Mouse (Mus musculus): Measurements from ENCODE around the gene Cacng3. TPM values are rescaled to one million over a fixed set of nuclear protein-coding genes. Genes with fewer than 3 reads are reported as not detected.

Cacng3 gene
- 0.07 and 0.46 TPM in 2 replicates for polyA plus RNA-seq (2016; fragmentation: Nextera tagmentation; extraction: Ambion mirVana)

DNA sequence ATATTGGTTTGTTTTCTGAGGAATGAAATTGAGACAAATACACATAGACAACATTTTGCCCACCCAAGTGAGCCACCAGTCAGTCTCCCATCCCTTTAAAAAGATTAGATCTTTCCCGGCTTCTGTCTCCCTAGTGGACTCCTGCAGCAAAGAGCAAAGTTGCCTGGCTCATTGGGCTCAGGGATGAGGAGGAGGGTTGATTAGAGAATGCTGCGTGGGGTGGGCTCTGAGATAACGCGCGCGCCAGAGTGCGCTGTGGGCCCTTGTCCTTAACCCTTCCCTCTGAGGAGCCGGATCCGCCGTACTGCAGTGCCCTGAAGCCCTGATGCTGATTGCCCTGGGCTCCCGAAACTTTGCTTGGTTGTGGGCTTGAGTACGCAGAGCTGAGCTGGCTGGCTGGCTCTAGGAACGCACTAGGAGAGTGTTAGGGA is at the start of gene Cacng3:
Gene Cacng3 (plus strand): TSS at position 51 of the 431 bp plus-strand sequence.
- Histone ChIP-seq H3K36me3 (replicated peaks) (no peaks in the 10 kb centered on the region), H3K27me3 (ENCODE audit: poor library complexity, severe bottlenecking) (peaks cover 24% of the 10 kb centered on the region), H3K4me3 (peak within 1 kb of the TSS; percentile 31), H3K27ac (no peak within 1 kb of the TSS), H3K9me3 (no peaks in the 10 kb centered on the region), H3K4me1 (peaks cover 4% of the 10 kb centered on the region)
- no peak for DNase-seq (ENCODE audit: extremely low spot score, low spot score)
- 9% methylated on average over 13 of the region's 13 CpGs for WGBS

DNA sequence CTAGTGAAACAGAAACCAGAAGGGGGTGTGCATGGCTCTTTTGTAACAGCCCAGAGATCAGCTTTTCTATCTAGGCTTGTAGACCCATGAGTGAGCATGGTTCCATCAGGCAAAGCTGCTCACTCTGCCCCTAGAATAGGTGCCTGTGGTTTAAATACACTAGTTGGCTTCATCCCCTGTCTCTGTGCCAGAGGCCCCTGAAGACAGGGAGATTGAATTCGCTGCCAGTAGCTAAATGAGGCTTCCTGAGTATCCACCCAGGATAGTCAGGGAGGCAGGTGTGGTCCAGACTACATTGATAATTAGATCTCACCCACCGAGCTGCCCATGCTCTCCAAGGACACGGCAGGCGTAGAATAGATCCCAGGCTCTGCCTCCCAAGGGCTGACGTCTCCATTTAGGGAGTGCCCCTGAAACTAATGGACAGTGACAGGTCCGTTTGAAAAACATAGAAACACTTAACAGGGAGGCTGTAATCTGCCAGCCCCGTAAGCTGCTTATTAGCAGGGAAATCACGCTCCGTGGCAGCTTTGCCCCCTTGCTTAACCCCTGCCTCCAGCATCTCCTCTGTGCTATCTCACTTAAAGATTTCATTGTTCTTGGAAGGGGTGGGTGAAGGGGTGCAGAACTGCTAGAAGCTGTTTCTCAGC is 48.0 kb upstream of the Cacng3 start:
- Histone ChIP-seq H3K9me3 (no peaks in the 10 kb centered on the region), H3K36me3 (replicated peaks) (no peaks in the 10 kb centered on the region), H3K4me3 (no peak overlapping the region), H3K27me3 (ENCODE audit: poor library complexity, severe bottlenecking) (no peaks in the 10 kb centered on the region), H3K27ac (no peak overlapping the region; the same call in 1 of the 2 replicates), H3K4me1 (peaks cover 16% of the 10 kb centered on the region)
- DNase-seq (ENCODE audit: extremely low spot score, low spot score): no peak
- WGBS: 36% methylated on average over 9 of the region's 9 CpGs

DNA sequence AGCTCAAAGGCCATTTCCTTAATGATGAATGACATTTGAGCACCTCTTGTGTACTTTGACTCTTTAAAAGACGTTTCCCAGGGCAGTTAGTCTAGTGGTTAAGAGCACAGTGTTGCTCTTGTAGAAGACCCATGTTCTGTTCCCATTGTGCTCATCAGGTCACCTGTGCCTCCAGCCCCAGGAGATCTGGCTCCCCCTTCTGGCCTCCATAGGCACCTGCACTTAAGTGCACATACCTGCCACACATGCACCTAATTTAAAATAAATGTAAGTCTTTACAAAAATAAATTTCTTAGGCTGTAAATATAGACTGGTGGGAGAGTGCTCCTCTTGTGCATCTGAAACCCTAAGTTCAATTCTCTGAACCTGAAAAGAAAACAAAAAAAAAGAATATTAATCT is 46.5 kb upstream of the Cacng3 start:
- H3K9me3 ChIP-seq: no peaks in the 10 kb centered on the region
- no peak overlapping the region for H3K4me3 ChIP-seq
- no peaks in the 10 kb centered on the region for H3K27me3 ChIP-seq (ENCODE audit: poor library complexity, severe bottlenecking)
- H3K27ac ChIP-seq: no peak overlapping the region
- WGBS: 67% methylated on average over 1 of the region's 1 CpGs
- H3K36me3 ChIP-seq (replicated peaks): no peaks in the 10 kb centered on the region
- no peak for DNase-seq (ENCODE audit: extremely low spot score, low spot score)
- peaks cover 12% of the 10 kb centered on the region for H3K4me1 ChIP-seq

DNA sequence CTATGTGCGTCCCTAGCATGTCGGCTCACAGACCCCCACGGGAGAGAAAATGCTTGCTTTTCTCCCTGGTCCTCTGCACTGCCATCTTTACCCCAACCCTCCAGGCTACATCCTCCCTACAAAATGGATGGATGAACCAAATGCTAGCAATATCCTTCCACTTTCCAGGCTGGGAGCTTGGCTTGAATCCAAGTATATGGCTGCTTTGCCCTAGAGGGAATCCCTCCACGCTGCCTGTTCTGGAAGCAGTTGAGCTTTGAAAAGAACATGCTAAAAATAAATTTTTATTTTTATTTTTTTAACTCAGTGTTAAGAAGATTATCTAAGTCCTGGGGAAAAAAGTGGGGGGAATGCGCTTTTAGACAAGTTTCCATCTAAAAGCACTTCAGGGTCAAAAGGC is 42.2 kb upstream of the Cacng3 start:
- no peak for DNase-seq (ENCODE audit: extremely low spot score, low spot score)
- no peaks in the 10 kb centered on the region for H3K9me3 ChIP-seq
- WGBS: 95% methylated on average over 5 of the region's 5 CpGs
- 0 out of 2 replicates have a peak, but pooled peaks cover 5% of the 10 kb centered on the region for H3K4me1 ChIP-seq
- H3K36me3 ChIP-seq (replicated peaks): no peaks in the 10 kb centered on the region
- H3K27me3 ChIP-seq (ENCODE audit: poor library complexity, severe bottlenecking): no peaks in the 10 kb centered on the region
- no peak overlapping the region for H3K27ac ChIP-seq
- no peak overlapping the region for H3K4me3 ChIP-seq

DNA sequence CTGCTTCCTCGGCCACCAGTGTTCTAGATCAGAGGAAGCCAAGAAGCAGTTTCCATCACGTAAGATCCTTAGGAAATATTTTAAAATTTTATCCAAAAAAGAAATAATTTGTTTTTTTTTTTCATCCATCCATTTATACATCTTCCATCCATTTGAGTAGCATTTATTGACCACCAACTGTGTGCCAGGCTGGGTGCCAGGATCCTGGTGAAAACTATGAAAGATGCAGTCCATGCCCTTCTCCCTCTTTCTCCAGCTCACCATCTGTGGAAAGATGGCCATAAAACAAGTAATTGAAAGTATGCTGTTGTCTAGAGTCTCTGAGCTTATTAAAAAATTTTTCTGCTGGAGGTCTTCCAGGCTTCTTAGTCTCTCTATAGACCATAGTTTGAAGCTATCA is 39.9 kb upstream of the Cacng3 start:
- no peak for DNase-seq (ENCODE audit: extremely low spot score, low spot score)

DNA sequence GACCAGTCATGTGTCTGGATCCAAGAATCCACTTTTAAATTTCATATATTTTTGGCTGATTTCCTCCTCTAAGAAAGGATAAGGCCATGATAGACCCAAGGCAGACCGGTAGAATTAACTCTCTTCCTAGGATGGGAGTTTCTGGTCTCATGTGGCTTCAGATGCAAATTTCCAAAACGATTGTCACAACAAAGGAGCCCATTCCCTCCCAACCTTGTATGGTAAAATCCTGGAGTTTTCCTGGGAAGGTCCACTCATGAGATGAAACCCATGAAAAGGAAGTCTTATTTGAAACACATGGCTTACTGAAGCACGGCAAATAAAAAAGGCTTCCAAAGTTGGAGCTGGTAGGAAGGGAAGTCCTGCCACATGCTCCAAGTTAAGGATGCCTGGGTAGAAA is 39.1 kb upstream of the Cacng3 start:
- Histone ChIP-seq H3K36me3 (replicated peaks) (no peaks in the 10 kb centered on the region), H3K9me3 (no peaks in the 10 kb centered on the region), H3K4me3 (no peak overlapping the region), H3K27ac (no peak overlapping the region), H3K4me1 (0 out of 2 replicates have a peak, but pooled peaks cover 4% of the 10 kb centered on the region), H3K27me3 (ENCODE audit: poor library complexity, severe bottlenecking) (no peaks in the 10 kb centered on the region)
- no peak for DNase-seq (ENCODE audit: extremely low spot score, low spot score)
- 71% methylated on average over 3 of the region's 3 CpGs for WGBS

More for the DNA sequence above, 39.9 kb upstream of the Cacng3 start:
- H3K27ac ChIP-seq: no peak overlapping the region
- WGBS: 94% methylated on average over 2 of the region's 2 CpGs
- no peaks in the 10 kb centered on the region for H3K9me3 ChIP-seq
- no peaks in the 10 kb centered on the region for H3K27me3 ChIP-seq (ENCODE audit: poor library complexity, severe bottlenecking)
- H3K4me1 ChIP-seq: 0 out of 2 replicates have a peak, but pooled peaks cover 4% of the 10 kb centered on the region
- H3K36me3 ChIP-seq (replicated peaks): no peaks in the 10 kb centered on the region
- no peak overlapping the region for H3K4me3 ChIP-seq

DNA sequence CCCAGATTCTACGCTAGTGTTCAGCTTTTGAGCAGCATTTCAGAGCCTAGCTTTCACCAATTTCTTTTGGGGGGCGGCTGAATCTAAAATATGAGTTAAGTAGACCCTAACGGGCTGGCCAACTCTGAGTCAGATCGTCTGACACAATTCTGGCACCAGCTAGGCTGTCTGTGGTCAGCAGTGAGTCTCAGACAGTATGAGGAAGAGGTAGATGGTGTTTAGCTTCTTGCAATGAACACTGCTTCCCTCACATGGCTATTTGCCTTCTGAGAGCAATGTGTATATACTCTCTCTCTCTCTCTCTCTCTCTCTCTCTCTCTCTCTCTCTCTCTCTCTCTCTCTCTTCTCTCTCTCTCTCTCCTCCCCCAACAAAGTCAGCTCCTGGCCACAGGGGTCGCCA is 37.3 kb upstream of the Cacng3 start:
- Histone ChIP-seq H3K36me3 (replicated peaks) (no peaks in the 10 kb centered on the region), H3K27ac (no peak overlapping the region), H3K4me3 (no peak overlapping the region), H3K27me3 (ENCODE audit: poor library complexity, severe bottlenecking) (no peaks in the 10 kb centered on the region), H3K9me3 (no peaks in the 10 kb centered on the region), H3K4me1 (0 out of 2 replicates have a peak, but pooled peaks cover 4% of the 10 kb centered on the region)
- WGBS: 81% methylated on average over 5 of the region's 5 CpGs
- DNase-seq (ENCODE audit: extremely low spot score, low spot score): no peak

DNA sequence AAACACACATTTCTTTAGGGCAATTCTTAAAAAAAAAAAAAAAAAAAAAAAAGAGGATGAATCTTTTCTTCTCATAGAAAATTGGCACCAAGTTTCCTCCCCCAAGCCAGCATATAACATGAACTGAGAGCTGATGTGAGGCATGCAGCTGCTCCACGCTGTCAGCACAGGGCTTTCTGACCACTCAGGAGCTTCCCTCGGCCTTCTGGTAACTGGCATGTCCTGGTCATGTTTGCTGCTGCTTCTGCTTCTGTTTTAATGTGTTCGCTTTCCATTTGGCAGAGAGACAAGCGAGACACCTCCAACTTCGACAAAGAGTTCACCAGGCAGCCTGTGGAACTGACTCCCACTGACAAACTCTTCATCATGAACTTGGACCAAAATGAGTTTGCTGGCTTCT is 36.8 kb upstream of the Cacng3 start:
- Histone ChIP-seq H3K4me3 (no peak overlapping the region), H3K27ac (no peak overlapping the region), H3K36me3 (replicated peaks) (no peaks in the 10 kb centered on the region), H3K9me3 (no peaks in the 10 kb centered on the region), H3K27me3 (ENCODE audit: poor library complexity, severe bottlenecking) (no peaks in the 10 kb centered on the region), H3K4me1 (0 out of 2 replicates have a peak, but pooled peaks cover 4% of the 10 kb centered on the region)
- no peak for DNase-seq (ENCODE audit: extremely low spot score, low spot score)
- 90% methylated on average over 5 of the region's 5 CpGs for WGBS

DNA sequence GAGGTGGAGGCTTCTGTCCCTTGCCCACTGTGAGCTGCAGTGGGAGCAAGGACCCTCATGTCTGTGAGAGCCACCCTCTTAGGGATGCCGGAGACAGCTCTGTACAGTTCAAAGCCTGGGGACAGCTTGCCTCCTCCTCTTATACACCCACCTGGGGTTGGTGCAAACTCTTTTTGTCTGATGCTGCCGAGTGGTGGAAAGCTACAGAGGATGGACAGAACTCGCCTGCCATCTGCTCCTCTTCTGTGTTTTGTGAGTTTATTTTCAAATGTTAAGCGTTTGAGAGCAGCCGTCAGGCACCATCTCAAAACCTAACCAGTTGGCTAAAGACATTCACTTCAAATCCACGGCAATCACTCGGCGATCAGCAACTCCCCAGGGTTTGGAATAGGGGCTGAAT is 26.6 kb upstream of the Cacng3 start:
- H3K4me1 ChIP-seq: no peaks in the 10 kb centered on the region
- 92% methylated on average over 8 of the region's 8 CpGs for WGBS
- no peak for DNase-seq (ENCODE audit: extremely low spot score, low spot score)
- H3K27ac ChIP-seq: no peak overlapping the region
- no peaks in the 10 kb centered on the region for H3K9me3 ChIP-seq
- H3K36me3 ChIP-seq (replicated peaks): no peaks in the 10 kb centered on the region
- no peaks in the 10 kb centered on the region for H3K27me3 ChIP-seq (ENCODE audit: poor library complexity, severe bottlenecking)
- H3K4me3 ChIP-seq: no peak overlapping the region

DNA sequence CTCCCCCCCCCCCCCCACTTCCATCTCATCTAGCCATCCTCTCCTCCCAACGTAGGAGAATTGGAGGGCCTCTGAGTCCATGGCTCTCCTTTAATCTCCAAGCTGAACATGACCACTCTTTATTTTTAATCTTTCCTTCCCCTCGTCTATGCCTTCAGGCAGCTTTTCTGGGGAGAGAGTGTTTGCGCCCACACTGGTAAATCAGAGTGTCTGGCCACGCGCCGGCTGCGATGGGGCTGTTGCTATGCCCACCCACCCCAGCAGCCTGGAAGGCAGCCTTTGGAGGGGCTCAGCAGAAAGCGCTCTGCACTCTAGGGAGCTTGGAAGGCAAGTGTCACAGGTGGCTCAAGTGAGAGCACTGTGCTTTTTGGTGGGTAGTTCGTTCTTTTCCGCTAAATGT is 21.0 kb upstream of the Cacng3 start:
- H3K27me3 ChIP-seq (ENCODE audit: poor library complexity, severe bottlenecking): no peaks in the 10 kb centered on the region
- WGBS: 83% methylated on average over 10 of the region's 10 CpGs

DNA sequence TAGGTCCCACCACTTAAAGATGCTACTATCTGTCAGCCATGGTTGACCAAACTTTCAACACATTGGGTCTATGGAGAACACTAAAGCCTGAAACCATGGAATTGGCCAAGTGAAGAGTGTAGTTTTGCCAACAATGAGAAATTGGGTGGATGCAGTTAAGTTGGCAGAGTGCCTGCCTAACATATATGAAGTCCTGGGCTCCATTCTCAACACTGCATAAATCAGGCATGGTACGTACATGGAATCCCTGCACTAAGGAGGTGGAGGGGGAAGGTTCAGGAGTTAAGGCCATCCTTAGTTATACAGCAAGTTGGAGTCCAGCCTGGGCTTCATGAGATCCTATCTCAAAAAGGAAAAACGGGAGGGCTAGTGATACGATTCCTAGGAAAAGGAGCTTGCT is 17.8 kb upstream of the Cacng3 start:
- 89% methylated on average over 3 of the region's 3 CpGs for WGBS
- H3K27ac ChIP-seq: no peak overlapping the region
- no peak overlapping the region for H3K4me3 ChIP-seq
- H3K9me3 ChIP-seq: no peaks in the 10 kb centered on the region
- no peak for DNase-seq (ENCODE audit: extremely low spot score, low spot score)
- H3K4me1 ChIP-seq: no peaks in the 10 kb centered on the region
- no peaks in the 10 kb centered on the region for H3K36me3 ChIP-seq (replicated peaks)
- no peaks in the 10 kb centered on the region for H3K27me3 ChIP-seq (ENCODE audit: poor library complexity, severe bottlenecking)

More for the DNA sequence above, 21.0 kb upstream of the Cacng3 start:
- no peaks in the 10 kb centered on the region for H3K36me3 ChIP-seq (replicated peaks)
- H3K4me3 ChIP-seq: no peak overlapping the region
- no peaks in the 10 kb centered on the region for H3K4me1 ChIP-seq
- DNase-seq (ENCODE audit: extremely low spot score, low spot score): no peak
- H3K27ac ChIP-seq: no peak overlapping the region
- H3K9me3 ChIP-seq: no peaks in the 10 kb centered on the region

DNA sequence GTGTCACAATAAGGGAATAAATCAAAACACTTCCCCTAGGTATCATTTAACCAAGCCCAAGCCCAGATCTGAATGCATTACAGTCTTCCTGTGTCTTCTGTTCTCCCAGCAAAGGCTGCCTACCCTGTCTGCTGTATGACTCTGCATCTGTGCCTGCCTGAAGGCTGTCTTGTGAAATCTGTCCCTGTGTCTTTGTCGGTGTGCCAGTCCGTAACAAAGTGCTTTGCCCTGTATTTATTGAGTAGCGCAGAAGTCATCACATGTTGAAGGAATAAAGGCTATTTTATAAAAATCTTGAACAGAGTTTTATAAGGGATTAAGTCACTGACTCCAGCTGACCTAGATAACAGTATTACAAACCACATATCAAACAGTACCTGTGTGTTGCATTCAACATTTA is 13.6 kb upstream of the Cacng3 start:
- 89% methylated on average over 3 of the region's 3 CpGs for WGBS
- Histone ChIP-seq H3K27me3 (ENCODE audit: poor library complexity, severe bottlenecking) (no peaks in the 10 kb centered on the region), H3K36me3 (replicated peaks) (no peaks in the 10 kb centered on the region), H3K4me3 (no peak overlapping the region), H3K4me1 (no peaks in the 10 kb centered on the region), H3K27ac (no peak overlapping the region), H3K9me3 (no peaks in the 10 kb centered on the region)
- no peak for DNase-seq (ENCODE audit: extremely low spot score, low spot score)

DNA sequence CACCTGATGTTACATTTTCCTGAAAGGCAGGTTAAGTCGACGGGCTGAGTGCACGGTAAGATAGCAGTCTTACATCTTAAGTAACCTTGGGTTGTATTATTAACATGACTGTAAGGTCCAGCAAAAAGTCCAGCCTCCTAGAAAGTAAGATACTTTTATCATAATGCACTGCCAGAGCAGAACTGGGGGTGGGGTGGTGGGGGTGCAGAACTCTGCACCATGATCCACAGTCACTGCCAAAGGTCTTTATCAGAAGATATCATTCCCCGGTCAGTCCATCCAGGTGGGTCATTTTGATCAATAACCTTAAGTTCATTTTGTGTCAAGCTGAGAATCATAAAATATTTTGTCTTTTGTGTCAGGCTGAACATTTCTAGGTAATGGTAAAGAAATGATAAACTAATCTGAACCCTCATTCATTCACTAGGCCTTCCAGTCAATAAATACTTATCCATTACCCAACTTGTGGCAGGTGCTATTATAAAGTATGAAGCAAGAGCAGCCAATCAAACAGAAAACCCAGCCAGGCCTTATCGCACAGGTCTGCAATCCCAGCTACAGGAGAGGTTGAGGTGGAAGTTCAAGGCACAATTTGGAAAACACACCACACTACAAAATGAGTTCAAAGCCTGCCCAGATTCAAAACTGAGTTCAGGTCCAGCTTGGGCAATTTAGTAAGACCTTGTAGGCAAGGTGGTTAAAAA is 12.7 kb upstream of the Cacng3 start:
- H3K4me1 ChIP-seq: no peaks in the 10 kb centered on the region
- no peaks in the 10 kb centered on the region for H3K36me3 ChIP-seq (replicated peaks)
- no peak overlapping the region for H3K4me3 ChIP-seq
- no peaks in the 10 kb centered on the region for H3K9me3 ChIP-seq
- 94% methylated on average over 5 of the region's 5 CpGs for WGBS
- no peak for DNase-seq (ENCODE audit: extremely low spot score, low spot score)
- H3K27ac ChIP-seq: no peak overlapping the region
- H3K27me3 ChIP-seq (ENCODE audit: poor library complexity, severe bottlenecking): no peaks in the 10 kb centered on the region

Measured in forebrain, embryonic 10.5 days (tissue).